Mouse (Mus musculus) liver (tissue): ENCODE measurements around the gene Shisal1.

Experiments
- DNase-seq: peaks from one replicate; pipeline ENCODE4 v3.0.0-alpha.2; 2020; ENCODE audit warnings: mixed read lengths

Gene Shisal1

GRCm38 (mm10) chr15:84366574-84366989, 80.3 kb downstream of the Shisal1 start:
- no peak for DNase-seq

- no peak for DNase-seq
These were observed 81.1 kb downstream of the Shisal1 start for GRCm38 (mm10) chr15:84365675-84366381.

- no peak for DNase-seq
These were observed 82.2 kb downstream of the Shisal1 start for GRCm38 (mm10) chr15:84364746-84365145.

- no peak for DNase-seq
These were observed 91.8 kb downstream of the Shisal1 start for GRCm38 (mm10) chr15:84355081-84355480.

- DNase-seq, result no peak
These were observed 94.7 kb downstream of the Shisal1 start for GRCm38 (mm10) chr15:84351915-84352844.

- DNase-seq, result no peak
These were observed 95.6 kb downstream of the Shisal1 start for GRCm38 (mm10) chr15:84351342-84351741.

GRCm38 (mm10) chr15:84349915-84350738, 96.8 kb downstream of the Shisal1 start:
- DNase-seq, result peak; percentile 17

- no peak for DNase-seq
These were observed 98.1 kb downstream of the Shisal1 start for GRCm38 (mm10) chr15:84348769-84349168.

GRCm38 (mm10) chr15:84340926-84341325, 106.0 kb downstream of the Shisal1 start:
- no peak for DNase-seq

- no peak for DNase-seq
These were observed 109.3 kb downstream of the Shisal1 start for GRCm38 (mm10) chr15:84337599-84337998.

- DNase-seq, result no peak
These were observed 110.5 kb downstream of the Shisal1 start for GRCm38 (mm10) chr15:84336281-84336817.

- no peak for DNase-seq
These were observed 115.8 kb downstream of the Shisal1 start for GRCm38 (mm10) chr15:84331066-84331612.

- no peak for DNase-seq
These were observed 117.0 kb downstream of the Shisal1 start for GRCm38 (mm10) chr15:84329940-84330339.
